Mouse (Mus musculus): ENCODE measurements around the gene Nqo2. TPM values are rescaled to one million over a fixed set of nuclear protein-coding genes. Genes with fewer than 3 reads are reported as not detected.

Gene Nqo2
- polyA plus RNA-seq, 1 experiment from 2014 or later: 35.1 TPM

DNA sequence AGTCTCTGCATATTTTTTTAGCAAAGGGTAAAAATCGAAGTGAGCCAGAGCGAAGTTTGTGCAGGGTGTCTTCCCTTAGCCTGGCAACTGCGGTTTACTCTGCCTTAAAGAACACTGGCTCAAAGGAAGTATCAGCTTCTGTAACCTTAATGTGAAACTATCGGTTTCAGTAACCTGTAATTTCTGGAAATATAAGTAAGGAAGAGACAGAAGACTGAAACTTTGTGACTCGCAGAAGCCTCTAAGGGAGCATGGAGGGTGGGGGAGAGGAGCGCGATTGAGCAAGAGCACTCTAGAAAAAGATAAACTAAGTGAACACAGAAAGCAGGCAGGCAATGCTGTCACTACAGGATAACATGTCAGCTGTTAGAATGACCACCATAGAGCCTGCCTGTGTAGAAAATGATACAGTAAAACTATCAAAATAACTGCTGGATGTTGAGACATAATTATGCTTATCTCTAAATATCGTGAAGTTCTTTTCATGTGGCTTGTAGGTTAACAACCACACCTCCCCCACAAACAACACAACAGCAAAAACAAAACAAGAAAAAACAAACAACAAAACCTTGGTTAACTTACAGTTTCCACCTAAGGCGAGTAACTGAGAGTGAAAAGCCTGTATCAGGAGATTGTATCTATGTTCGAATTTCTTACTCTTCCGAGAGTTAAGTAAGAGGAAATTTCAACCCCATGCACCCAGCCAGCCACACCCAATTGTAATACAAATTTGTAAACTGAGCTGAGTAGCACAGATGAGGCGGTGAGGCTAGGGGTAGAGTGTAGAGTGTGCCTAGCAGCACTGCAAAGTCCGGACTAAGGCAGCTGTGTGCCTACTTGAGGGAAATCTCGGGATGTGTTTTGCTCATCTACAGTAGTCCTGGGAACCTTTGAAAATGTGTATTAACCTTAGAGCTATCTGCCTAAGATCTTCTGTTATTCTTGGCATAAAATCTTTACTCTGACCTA lies 853 bp downstream of the Nqo2 start:
- Histone ChIP-seq H3K4me1 (ENCODE audit: control insufficient read depth, insufficient read depth, low read length) (peaks cover 6% of the 10 kb centered on the region), H3K36me3 (ENCODE audit: control insufficient read depth, insufficient read depth, low read length) (no peaks in the 10 kb centered on the region), H3K9ac (ENCODE audit: low read depth, low read length) (peak overlapping the region; percentile 82), H3K27ac (ENCODE audit: low read depth, low read length) (peak overlapping the region; percentile 94), H3K4me2 (peak overlapping the region; percentile 68), H3K9me3 (replicated peaks; ENCODE audit: control insufficient read depth, low read length) (no peaks in the 10 kb centered on the region), H3K4me3 (ENCODE audit: low read depth, low read length) (peak overlapping the region; percentile 64), H3K27me3 (ENCODE audit: control insufficient read depth, insufficient read depth, low read length) (no peaks in the 10 kb centered on the region)
- WGBS (ENCODE audit: insufficient replicate concordance): 13% methylated on average over 14 of the region's 14 CpGs
- ATAC-seq (replicated peaks; ENCODE audit: insufficient number of reproducible peaks, low FRiP score, low TSS enrichment): peak; percentile 80

DNA sequence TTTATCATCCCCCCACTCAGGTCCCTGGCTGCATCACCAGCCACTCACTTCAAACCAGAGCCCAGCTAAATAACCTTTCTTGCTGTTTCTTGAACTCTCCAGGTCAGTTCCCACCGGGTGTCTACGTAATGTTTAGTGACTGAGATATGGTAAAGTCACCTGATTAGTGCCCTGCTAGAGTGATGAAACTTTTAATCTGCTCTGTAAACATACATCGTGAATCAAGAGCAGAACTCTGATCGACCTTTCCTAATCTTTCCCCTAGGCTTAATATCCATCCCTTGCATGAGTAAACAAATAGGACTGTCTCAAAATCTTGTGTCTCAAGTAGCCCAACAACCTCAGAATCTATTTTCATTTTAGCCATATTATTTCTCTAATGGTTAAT lies 1.5 kb downstream of the Nqo2 start:
- H3K9ac ChIP-seq (ENCODE audit: low read depth, low read length): no peak overlapping the region
- H3K27me3 ChIP-seq (ENCODE audit: control insufficient read depth, insufficient read depth, low read length): no peaks in the 10 kb centered on the region
- no peaks in the 10 kb centered on the region for H3K36me3 ChIP-seq (ENCODE audit: control insufficient read depth, insufficient read depth, low read length)
- no peak overlapping the region; the same call in 1 of the 2 replicates for H3K27ac ChIP-seq (ENCODE audit: low read depth, low read length)
- WGBS (ENCODE audit: insufficient replicate concordance): 29% methylated on average over 4 of the region's 4 CpGs
- H3K4me2 ChIP-seq: peak overlapping the region; percentile 68
- H3K4me3 ChIP-seq (ENCODE audit: low read depth, low read length): peak overlapping the region; percentile 64
- H3K9me3 ChIP-seq (replicated peaks; ENCODE audit: control insufficient read depth, low read length): no peaks in the 10 kb centered on the region
- H3K4me1 ChIP-seq (ENCODE audit: control insufficient read depth, insufficient read depth, low read length): peaks cover 6% of the 10 kb centered on the region
- no peak for ATAC-seq (replicated peaks; ENCODE audit: insufficient number of reproducible peaks, low FRiP score, low TSS enrichment)

DNA sequence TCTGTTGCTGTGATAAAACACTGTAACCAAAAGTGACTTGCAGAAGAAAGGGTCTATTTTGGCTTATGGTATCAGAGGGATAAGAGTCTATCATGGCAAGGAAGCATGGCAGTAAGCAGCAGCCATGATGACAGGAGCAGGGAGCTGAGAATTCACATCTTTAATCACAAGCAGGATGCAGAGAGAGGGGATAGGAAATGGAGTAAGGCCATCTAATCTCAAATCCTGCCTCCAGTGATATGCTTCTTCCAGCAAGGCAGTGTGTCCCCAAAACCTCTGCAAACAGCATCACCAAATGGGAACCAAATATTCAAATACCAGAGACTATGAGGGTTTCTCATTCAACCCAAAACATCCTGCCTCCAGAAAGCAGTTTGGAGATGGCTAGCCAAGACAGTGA lies 2.1 kb downstream of the Nqo2 start:
- Histone ChIP-seq H3K4me2 (no peak overlapping the region), H3K27me3 (ENCODE audit: control insufficient read depth, insufficient read depth, low read length) (no peaks in the 10 kb centered on the region), H3K9me3 (replicated peaks; ENCODE audit: control insufficient read depth, low read length) (no peaks in the 10 kb centered on the region), H3K9ac (ENCODE audit: low read depth, low read length) (no peak overlapping the region), H3K4me3 (ENCODE audit: low read depth, low read length) (no peak overlapping the region), H3K36me3 (ENCODE audit: control insufficient read depth, insufficient read depth, low read length) (no peaks in the 10 kb centered on the region), H3K4me1 (ENCODE audit: control insufficient read depth, insufficient read depth, low read length) (peaks cover 6% of the 10 kb centered on the region), H3K27ac (ENCODE audit: low read depth, low read length) (no peak overlapping the region)
- no peak for ATAC-seq (replicated peaks; ENCODE audit: insufficient number of reproducible peaks, low FRiP score, low TSS enrichment)

DNA sequence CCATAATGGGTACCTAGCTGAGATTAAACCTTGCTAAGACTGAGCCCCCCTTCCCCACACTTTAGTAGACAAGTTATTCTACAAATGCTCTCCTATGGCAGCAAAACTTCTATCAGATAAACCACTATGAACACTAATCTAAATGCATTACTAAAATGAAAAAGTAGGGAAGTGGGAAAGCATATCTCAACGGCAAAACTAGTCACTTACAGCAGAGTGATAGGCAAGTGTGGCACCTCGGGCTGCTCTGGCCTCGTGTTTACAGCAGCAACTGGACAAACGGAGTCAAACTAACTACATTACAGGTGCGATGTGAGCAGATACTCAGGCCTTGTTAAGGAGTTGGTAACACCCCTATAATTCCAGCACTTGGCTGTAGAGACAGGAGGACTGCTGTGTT lies 25.1 kb downstream of the Nqo2 start:
- H3K4me1 ChIP-seq (ENCODE audit: control insufficient read depth, insufficient read depth, low read length): no peaks in the 10 kb centered on the region
- no peak overlapping the region for H3K4me2 ChIP-seq
- no peaks in the 10 kb centered on the region for H3K36me3 ChIP-seq (ENCODE audit: control insufficient read depth, insufficient read depth, low read length)
- H3K27ac ChIP-seq (ENCODE audit: low read depth, low read length): no peak overlapping the region
- H3K4me3 ChIP-seq (ENCODE audit: low read depth, low read length): no peak overlapping the region
- no peaks in the 10 kb centered on the region for H3K27me3 ChIP-seq (ENCODE audit: control insufficient read depth, insufficient read depth, low read length)
- no peak for ATAC-seq (replicated peaks; ENCODE audit: insufficient number of reproducible peaks, low FRiP score, low TSS enrichment)
- H3K9ac ChIP-seq (ENCODE audit: low read depth, low read length): no peak overlapping the region
- H3K9me3 ChIP-seq (replicated peaks; ENCODE audit: control insufficient read depth, low read length): no peaks in the 10 kb centered on the region
- 80% methylated on average over 5 of the region's 5 CpGs for WGBS (ENCODE audit: insufficient replicate concordance)

DNA sequence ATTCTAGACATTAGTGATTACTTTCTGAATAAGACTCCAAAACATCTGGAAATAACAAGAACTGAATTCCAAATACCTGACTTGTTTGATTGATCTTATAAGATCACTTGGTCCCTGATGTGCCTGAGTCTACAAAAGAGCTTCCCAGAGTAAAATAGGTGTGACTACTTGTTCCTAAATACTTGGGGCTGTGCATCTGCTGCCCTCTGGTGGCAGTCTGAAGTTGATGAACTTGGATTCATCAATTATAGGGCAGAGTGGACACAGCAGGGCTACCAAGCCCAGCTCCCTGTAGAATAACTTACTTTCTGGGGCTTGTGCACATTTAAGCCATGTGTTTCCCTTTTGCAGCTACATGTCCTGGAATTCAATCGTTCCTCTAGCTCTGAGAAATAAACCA lies 30.7 kb downstream of the Nqo2 start:
- ATAC-seq (replicated peaks; ENCODE audit: insufficient number of reproducible peaks, low FRiP score, low TSS enrichment): no peak
- Histone ChIP-seq H3K27me3 (ENCODE audit: control insufficient read depth, insufficient read depth, low read length) (no peaks in the 10 kb centered on the region), H3K4me1 (ENCODE audit: control insufficient read depth, insufficient read depth, low read length) (no peaks in the 10 kb centered on the region), H3K9me3 (replicated peaks; ENCODE audit: control insufficient read depth, low read length) (no peaks in the 10 kb centered on the region), H3K27ac (ENCODE audit: low read depth, low read length) (no peak overlapping the region), H3K4me3 (ENCODE audit: low read depth, low read length) (no peak overlapping the region), H3K4me2 (no peak overlapping the region), H3K9ac (ENCODE audit: low read depth, low read length) (no peak overlapping the region), H3K36me3 (ENCODE audit: control insufficient read depth, insufficient read depth, low read length) (no peaks in the 10 kb centered on the region)
- 17% methylated on average over 1 of the region's 1 CpGs for WGBS (ENCODE audit: insufficient replicate concordance)

DNA sequence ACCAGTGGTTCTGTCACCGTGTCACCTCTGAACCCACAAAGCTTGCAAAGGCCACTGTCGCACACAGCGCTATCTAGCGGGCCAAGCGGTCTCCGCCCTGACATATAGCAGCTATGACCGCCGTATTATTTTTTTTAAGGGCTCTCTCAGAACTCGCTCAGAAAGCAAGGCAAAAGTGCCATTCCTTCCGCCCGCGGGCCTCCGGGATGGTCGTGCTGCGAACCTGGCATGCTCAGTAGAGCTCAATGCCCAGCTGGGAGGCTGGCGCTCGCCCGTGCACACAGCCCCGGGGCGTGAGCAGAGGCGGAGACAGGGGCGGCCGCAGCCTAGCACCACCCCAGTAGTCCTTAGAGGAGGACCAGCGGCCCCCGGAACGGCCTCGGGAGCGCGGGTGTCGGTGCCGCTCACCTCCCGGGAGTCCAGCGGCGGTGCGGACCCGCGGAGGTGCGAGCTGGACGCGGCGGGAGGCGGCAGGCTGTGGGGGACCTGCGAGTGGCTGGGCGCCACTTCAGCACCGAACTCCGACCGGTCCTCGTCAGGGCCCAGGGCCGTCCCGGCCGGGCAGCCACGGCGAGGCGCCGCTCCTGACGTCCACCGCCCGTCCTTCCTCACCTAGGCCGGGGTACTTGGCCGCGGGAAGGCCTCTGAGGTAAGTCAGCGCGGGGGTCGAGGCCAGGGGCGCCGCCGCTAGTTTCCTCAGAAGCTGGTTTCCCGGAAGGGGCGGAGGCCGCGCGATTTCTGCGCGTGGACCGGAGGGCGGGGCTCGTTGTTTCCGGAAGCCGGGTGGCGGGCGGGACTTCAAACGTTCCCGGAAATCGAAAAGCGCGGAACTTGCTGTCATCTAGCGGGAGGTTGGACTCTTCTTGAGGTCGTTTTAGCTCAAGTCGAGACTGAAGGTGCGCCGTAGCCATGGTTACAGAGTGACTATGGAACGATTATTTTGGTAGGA lies 37.8 kb downstream of the Nqo2 start, which contains the start of the genes Ripk1 and Serpinb6a:
TSS of gene Ripk1 (plus strand) at position 306 of the 949 bp plus-strand sequence.
TSS of gene Serpinb6a (minus strand) at position 737 of the 949 bp plus-strand sequence.
- peak; percentile 98 for ATAC-seq (replicated peaks; ENCODE audit: insufficient number of reproducible peaks, low FRiP score, low TSS enrichment)
- peak within 1 kb of the TSS; percentile 88 for H3K27ac ChIP-seq (ENCODE audit: low read depth, low read length)
- no peaks in the 10 kb centered on the region for H3K9me3 ChIP-seq (replicated peaks; ENCODE audit: control insufficient read depth, low read length)
- WGBS (ENCODE audit: insufficient replicate concordance): under 1% methylated on average over 78 of the region's 92 CpGs
- peaks cover 6% of the 10 kb centered on the region for H3K4me1 ChIP-seq (ENCODE audit: control insufficient read depth, insufficient read depth, low read length)
- H3K36me3 ChIP-seq (ENCODE audit: control insufficient read depth, insufficient read depth, low read length): no peaks in the 10 kb centered on the region
- peak within 1 kb of the TSS; percentile 66 for H3K4me2 ChIP-seq
- H3K27me3 ChIP-seq (ENCODE audit: control insufficient read depth, insufficient read depth, low read length): no peaks in the 10 kb centered on the region
- H3K9ac ChIP-seq (ENCODE audit: low read depth, low read length): peak within 1 kb of the TSS; percentile 91
- peak within 1 kb of the TSS; percentile 92 for H3K4me3 ChIP-seq (ENCODE audit: low read depth, low read length)

DNA sequence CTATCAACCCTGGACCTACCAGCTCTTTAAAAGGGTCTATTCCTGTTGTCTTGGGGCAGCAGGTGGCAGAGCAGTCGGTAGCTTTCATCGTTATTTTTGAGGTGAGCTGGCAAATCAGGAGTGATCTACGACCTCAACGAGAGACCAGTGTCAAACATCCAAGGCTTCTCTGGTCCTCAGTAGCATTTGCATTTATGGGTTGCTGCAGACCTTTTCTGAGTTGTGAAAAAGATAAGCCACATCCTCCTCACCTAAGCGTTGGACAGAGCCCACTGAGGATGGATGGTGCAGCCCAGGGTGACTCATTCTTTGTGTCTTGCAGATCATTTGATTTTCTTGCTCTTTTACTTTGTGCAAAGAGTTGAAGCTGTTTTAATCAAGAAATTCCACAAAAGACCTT lies 38.6 kb downstream of the Nqo2 start:
- Histone ChIP-seq H3K4me3 (ENCODE audit: low read depth, low read length) (peak overlapping the region; percentile 92), H3K9ac (ENCODE audit: low read depth, low read length) (peak overlapping the region; percentile 91; the same call in 1 of the 2 replicates), H3K4me1 (ENCODE audit: control insufficient read depth, insufficient read depth, low read length) (peaks cover 6% of the 10 kb centered on the region), H3K9me3 (replicated peaks; ENCODE audit: control insufficient read depth, low read length) (no peaks in the 10 kb centered on the region), H3K27me3 (ENCODE audit: control insufficient read depth, insufficient read depth, low read length) (no peaks in the 10 kb centered on the region), H3K36me3 (ENCODE audit: control insufficient read depth, insufficient read depth, low read length) (no peaks in the 10 kb centered on the region), H3K4me2 (peak overlapping the region; percentile 66), H3K27ac (ENCODE audit: low read depth, low read length) (no peak overlapping the region)
- 8% methylated on average over 5 of the region's 5 CpGs for WGBS (ENCODE audit: insufficient replicate concordance)
- no peak for ATAC-seq (replicated peaks; ENCODE audit: insufficient number of reproducible peaks, low FRiP score, low TSS enrichment)

DNA sequence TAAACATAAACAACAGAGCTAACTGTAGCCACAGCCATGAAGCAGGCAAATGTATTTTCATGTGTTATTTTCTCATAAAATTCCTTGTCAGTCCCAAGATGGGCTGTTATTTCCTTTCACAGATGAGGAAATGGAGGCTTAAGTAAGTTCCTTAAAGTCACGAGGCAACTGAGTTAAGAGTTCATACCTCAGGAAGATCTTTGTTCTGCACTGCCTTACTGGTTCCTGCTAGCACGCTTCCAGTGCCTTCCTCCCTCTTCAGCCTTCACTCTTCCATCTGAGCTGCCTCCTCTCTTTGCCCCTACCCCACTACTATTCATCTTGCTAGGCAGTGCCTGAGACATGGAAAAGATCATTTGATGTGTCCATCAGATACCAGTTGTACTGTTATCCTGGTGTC lies 42.7 kb downstream of the Nqo2 start:
- WGBS (ENCODE audit: insufficient replicate concordance): 67% methylated on average over 2 of the region's 2 CpGs
- no peaks in the 10 kb centered on the region for H3K9me3 ChIP-seq (replicated peaks; ENCODE audit: control insufficient read depth, low read length)

More for the DNA sequence above, 42.7 kb downstream of the Nqo2 start:
- no peak overlapping the region for H3K4me3 ChIP-seq (ENCODE audit: low read depth, low read length)
- H3K27me3 ChIP-seq (ENCODE audit: control insufficient read depth, insufficient read depth, low read length): no peaks in the 10 kb centered on the region
- no peak overlapping the region for H3K27ac ChIP-seq (ENCODE audit: low read depth, low read length)
- H3K9ac ChIP-seq (ENCODE audit: low read depth, low read length): no peak overlapping the region
- peaks cover 3% of the 10 kb centered on the region for H3K4me1 ChIP-seq (ENCODE audit: control insufficient read depth, insufficient read depth, low read length)
- no peak overlapping the region for H3K4me2 ChIP-seq
- no peak for ATAC-seq (replicated peaks; ENCODE audit: insufficient number of reproducible peaks, low FRiP score, low TSS enrichment)
- peaks cover 5% of the 10 kb centered on the region; the same call in 1 of the 2 replicates for H3K36me3 ChIP-seq (ENCODE audit: control insufficient read depth, insufficient read depth, low read length)

All from heart, embryonic 11.5 days (tissue).